Mouse (Mus musculus): ENCODE data around the gene Unc5b.

Unc5b gene

GRCm38 (mm10) chr10:60820552-60820951, 10.8 kb downstream of the Unc5b start:
- DNase-seq: peak; percentile 99

GRCm38 (mm10) chr10:60819654-60820192, 11.7 kb downstream of the Unc5b start:
- DNase-seq: peak; percentile 59 to 60

GRCm38 (mm10) chr10:60819179-60819578, 12.2 kb downstream of the Unc5b start:
- DNase-seq: peak; percentile 57 to 68

DNA sequence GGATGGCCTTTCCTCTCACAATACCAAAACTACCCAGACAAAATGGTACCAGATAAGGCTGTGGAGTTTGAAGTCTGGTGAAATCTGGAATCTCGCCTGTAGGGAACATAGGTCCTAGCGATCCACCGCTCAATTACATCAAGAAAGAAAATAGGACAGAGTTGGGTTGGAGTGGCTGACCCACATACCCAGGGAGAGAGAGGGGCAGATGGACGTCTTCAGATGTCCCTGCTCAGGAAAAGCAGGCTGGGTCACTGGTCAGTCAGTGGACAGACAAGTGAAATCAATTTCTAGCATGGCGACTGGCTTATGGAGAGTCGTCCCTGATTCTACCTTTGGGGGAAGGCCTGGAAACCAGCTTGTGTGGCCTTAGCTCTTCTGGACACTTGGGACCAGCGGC, 12.7 kb downstream of the Unc5b start:
- DNase-seq: peak in 1 of 2 experiments; percentile 42

- DNase-seq: no peak
Measured at GRCm38 (mm10) chr10:60817868-60818267, 13.5 kb downstream of the Unc5b start.

DNA sequence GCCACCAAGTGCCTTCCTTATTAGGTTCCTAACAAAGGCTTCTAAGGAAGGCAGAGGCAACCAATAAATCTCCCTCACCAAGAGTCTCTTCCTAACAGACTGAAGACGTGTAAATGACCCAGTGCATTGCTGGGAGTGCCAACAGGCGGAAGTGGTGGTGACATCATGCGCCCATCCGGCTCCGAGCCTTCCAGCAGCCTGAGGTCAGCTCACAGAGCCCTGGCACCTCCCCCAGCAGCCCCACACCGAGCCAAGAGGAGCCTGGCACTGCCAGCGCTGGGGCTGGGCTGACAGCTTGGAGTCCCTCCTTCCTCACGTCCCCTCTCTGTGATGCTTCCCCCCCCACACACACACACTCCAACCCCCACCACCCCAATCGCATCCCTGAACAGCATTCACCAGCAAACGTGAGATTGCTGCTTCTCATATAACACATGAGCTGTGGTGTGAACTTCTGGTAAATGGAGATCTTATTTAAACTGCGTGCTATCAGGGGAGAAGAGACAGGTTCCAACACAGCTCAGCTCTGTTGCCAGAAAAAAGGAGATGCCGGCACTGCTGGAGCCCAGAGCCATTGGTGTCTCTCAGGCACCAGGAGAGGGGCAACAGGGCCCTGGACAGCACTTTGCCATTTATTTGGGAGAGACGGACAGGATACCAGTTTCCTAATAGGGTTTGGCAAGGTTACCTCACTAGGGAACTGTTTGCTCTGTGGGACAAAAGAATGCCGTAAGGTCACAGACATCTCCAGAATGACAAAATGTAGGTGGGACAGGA, 14.3 kb downstream of the Unc5b start:
- peak; percentile 99 for DNase-seq

- DNase-seq: peak; percentile 75 to 82
Measured at GRCm38 (mm10) chr10:60815855-60816254, 15.5 kb downstream of the Unc5b start.

GRCm38 (mm10) chr10:60815059-60815458, 16.3 kb downstream of the Unc5b start:
- no peak for DNase-seq

DNA sequence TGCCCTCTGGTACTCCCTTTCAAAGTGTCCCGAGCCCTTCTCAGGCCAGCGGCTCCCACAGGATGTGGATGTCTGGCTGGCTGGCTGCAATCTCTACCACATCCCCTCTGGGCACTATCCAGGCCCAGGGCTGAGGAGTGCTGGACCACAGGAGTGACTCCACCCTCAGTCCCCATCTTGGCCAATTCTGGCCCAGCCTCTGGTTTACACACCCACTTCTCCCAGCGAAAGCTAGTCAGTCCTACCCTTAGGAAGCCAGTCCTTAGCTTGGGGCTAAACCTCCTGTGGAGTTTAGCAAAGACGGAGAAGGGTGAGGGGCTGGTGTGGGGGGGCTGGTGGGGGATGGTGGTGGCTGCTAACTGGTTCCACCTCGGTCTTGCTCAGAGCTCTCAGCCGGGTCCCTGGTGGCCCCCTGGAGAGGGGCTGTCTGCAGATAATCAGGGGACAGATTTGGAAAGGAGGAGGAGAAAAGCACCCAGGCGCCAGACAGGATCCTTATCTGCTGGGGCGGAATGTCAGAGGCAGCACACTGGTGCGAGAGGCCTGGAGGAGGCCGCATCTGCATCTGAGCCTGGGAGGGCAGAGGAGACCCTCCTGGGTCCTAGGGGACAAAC, 16.8 kb downstream of the Unc5b start:
- DNase-seq: no peak

DNA sequence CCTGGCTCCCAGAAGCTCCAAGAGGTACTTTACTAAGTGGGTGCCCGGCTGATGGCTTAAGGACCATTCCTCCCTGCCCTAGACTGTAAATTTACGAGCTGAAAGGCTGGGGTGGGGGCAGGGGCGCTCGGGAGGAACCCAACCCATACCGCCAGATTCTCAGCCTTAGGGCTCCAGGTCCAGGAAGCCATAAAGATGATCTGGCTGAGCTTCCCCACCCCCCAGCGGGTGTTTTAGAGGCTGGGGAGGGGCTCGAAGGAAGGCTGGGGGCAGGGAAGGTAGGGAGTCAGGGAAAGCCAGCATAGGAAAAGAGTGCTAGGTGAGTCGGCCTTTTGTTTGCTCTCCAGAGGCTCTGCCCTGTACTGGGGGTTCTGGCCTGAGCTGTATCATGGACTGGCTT, 17.8 kb downstream of the Unc5b start:
- peak in 1 of 2 experiments; percentile 36 for DNase-seq

GRCm38 (mm10) chr10:60811792-60812525, 19.4 kb downstream of the Unc5b start:
- DNase-seq: peak in 1 of 2 experiments; percentile 41

- no peak for DNase-seq
Measured at GRCm38 (mm10) chr10:60808447-60808846, 22.9 kb downstream of the Unc5b start.

DNA sequence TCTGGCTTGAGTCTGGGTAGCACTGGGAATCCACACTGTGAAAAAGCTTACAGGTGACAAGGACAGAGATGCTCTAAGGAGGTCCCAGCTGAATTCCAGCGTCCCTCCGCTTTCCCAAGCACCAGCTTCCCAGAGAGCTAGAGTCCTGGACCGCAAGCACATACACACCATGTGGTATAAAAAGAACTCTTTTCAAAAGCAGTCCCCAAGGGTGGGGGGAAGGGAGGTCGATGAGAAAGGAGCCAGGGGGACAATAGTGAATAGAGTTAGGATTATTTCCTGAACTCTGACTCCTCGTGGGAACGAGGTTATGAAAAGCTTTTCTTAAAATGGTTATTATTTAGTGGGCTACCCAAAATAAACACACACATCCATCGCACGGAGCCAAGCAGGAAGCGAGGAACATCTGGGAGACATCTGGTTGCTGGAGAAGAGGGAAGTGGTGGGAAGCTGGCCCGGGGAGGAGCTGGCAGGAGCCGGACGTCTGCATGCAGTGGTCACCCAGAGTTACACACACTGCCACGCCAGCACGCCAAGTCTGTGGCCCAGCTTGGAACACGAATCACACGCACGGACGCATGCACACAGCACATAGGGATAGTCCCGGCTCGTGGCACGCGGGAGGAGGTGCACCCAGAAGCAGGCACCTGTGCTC, 23.7 kb downstream of the Unc5b start:
- DNase-seq: peak in 1 of 2 experiments; percentile 45

- peak in 1 of 2 experiments; percentile 69 for DNase-seq
Measured at GRCm38 (mm10) chr10:60806207-60806538, 25.2 kb downstream of the Unc5b start.

- DNase-seq: peak in 1 of 2 experiments; percentile 64
Measured at GRCm38 (mm10) chr10:60805436-60806206, 25.8 kb downstream of the Unc5b start.

DNA sequence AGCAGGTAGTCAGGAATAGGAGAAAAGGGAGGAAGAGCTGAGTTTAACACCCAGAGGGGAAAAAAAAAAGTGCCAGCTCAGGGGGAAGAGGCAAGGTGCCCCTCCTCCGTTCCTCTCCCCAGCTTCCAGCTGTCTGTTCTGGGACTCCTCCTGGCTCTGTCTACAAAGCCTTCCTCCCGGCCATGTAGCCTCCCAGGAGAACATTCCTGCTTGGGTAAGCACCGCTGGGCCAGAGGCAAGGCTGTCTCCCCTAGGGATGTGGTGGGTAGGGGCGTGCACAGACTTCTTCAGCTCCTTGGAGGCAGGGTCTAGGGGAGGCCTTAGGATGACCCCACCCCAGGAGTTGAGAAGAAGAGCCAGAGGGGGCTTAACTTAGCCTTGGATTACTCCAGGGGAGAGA, 26.5 kb downstream of the Unc5b start:
- DNase-seq: no peak

DNA sequence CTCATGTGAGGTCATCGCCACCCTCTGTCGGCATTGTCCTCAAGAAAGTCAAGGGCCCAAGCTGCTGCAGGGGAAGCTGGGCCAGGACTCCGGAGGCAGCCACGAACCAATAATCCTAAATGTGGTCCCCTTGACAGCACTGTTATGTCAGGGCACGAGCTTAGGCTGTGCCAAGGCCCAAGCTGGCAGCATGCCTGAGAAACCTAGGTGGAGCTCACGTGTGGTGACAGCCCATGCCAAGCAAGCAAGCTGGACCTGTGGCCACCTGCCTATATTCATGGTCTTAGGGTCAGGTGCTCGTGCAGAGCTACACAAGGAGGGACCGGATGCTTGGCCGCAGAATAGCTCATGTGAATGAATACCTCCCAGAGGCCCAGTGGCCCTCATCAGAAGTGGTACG, 27.4 kb downstream of the Unc5b start:
- DNase-seq: peak; percentile 93

GRCm38 (mm10) chr10:60801898-60802412, 29.4 kb downstream of the Unc5b start:
- DNase-seq: no peak

DNA sequence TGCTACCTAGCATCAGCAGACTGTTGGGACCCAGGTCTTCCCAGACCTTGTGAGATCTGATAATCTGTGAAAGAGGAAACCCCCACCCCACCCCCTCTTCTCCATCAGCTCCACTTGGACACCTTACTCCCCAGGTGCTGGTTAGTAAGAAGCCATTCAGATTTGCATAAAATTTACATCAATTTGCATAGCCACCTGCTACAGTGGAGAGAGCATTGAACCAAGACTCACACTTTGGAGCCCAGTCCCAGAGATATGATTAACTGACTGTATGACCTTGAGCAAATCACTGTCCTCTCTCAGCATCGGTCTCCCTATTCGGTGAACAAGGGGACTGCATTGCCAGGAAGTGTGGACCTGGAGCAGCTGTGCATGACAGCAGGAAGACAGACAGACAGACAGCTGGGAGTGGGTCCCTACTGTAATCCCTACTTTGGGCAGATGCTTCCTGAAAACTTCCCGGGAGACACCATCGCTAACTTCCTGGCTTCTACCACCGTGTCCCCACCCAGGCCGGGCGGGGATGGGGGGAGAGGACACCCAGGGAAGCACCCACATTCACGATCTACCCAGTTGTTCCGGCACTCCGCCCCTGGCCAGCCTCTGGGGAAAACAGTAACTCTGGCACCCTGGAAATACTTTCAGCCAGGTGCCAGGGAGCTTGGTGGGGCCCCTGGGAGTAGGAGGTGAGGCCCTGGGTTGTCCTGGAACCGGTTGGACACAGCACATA, 30.0 kb downstream of the Unc5b start:
- no peak for DNase-seq

- DNase-seq: no peak
Measured at GRCm38 (mm10) chr10:60800295-60801167, 30.9 kb downstream of the Unc5b start.
